Mouse (Mus musculus): ENCODE data around the gene Gm21586.
"Not testable (repeated sequence)": the region's sequence is repeated elsewhere in the genome, so short reads cannot be mapped to it uniquely, and the experiment has no call there.

The Gm21586 gene

DNA sequence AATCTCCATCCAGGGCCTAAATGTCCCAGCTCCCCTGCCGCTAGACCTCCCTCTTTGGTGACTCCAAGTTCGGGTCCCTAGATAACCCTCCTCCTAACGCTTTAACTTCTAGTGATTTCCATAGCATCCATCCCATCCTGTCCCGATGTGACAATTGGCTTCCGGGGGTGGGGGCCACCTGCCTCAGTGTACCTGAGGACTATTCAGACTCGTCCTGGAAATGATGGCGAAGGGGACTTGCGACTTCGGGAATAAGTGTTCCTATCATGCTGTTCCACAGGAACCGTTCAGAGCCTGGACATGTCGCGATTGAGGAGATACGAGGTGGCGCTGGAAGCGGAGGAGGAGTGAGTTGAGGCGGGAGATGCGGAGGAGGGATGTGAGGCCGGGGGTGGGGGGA, at the start of gene Gm21586:
Gene Gm21586 (plus strand): TSS at position 301 of the 400 bp plus-strand sequence.
- not testable (repeated sequence) for DNase-seq

DNA sequence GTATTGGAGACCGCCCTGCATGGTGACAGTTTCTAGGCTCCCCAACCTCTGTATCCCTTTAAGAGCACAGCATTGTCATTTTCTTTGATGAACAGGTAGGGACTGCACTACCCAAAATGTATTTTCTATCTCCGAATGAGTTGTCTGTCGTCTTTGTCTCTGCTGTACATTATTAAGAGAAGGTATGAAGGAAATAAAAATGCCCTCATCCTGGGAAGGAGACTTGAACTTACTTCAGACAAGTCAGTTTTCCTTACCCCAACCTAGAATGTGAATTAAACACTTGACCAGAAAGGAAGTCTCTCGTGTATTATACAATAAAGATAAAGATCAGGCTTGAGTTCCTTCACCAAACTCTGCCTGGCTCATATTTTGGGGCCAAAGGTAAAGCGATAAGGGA, 27.3 kb downstream of the Gm21586 start, which contains the start of gene Gm2163:
Gene Gm2163 (plus strand): TSS at position 301 of the 400 bp plus-strand sequence.
- DNase-seq = not testable (repeated sequence)

Data from lung, postnatal 14 days (tissue).